Mouse (Mus musculus): ENCODE measurements at regions not wholly inside any gene's neighbourhood (a gene's known extent, or its start where the extent isn't known, plus 50 kb on each side); places are given as distances from the start of the nearest gene placed in this dataset.

- TF ChIP-seq GATA4 (IDR thresholded peaks at IDR 0.05; ENCODE audit: insufficient replicate concordance, low read length), result no peak
These were observed 255.4 kb downstream of the Usp25 start for GRCm38 (mm10) chr16:77268926-77269325.

DNA sequence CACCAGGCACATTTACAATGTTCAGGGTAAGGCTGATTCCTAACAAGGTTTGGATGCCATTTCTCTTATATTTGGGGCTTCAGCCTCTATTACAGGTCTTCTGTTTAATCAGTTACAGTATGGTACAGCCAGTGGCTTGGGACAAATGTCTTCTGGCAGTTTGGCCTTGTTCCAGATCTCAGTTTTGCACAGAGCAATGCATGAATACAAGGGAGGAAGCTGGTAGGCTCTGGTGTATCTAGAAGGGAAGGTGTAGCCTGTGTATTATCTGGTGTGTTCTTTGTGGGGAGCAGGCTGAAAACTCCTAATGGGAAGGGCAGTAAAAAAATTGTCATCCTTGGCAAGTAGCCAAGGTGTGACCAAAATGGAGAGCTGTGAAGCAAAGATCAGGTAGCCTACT, 254.2 kb downstream of the Usp25 start:
- no peak; the same call in 1 of the 2 replicates for TF ChIP-seq GATA4 (IDR thresholded peaks at IDR 0.05; ENCODE audit: insufficient replicate concordance, low read length)

DNA sequence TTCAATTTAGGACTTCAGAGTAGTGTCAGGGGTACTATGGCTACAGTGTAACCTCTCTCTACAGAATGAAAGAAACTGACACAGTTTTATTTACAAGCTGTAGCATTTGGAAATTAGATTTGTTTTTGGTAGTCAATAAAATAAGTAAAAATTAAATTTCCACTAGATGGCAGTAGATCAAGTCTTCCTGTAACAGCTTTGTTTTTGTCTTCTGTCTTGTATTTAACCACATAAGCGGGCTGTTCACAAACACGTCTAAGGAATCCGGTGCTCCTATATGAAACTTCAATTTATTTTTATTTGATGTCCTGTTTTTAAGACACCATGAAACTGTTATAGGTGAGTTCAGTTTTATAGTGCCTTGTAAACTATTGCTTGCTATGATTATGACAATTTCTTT, 238.8 kb downstream of the Usp25 start:
- TF ChIP-seq GATA4 (IDR thresholded peaks at IDR 0.05; ENCODE audit: insufficient replicate concordance, low read length), result no peak

DNA sequence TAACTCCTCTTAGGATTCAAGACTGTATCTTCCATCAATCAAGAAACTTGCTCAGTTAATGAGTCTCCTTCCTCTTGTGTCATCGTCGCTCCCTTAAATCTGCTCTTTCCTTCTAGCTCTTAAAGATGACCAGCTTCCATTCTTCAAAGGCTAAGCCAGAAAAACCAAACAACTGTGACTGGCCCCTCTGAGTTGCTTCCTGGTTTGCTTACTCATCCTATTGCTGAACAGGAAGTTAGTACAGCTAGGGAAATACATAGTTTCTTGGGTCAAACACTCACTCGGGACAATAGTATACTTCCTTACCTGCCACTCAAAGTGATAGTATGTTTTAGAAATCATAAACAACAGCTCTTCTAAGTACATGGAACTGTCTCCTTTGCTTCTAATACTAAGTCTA, 237.9 kb downstream of the Usp25 start:
- no peak for TF ChIP-seq GATA4 (IDR thresholded peaks at IDR 0.05; ENCODE audit: insufficient replicate concordance, low read length)

GRCm38 (mm10) chr16:77240876-77241275, 227.4 kb downstream of the Usp25 start:
- no peak for TF ChIP-seq GATA4 (IDR thresholded peaks at IDR 0.05; ENCODE audit: insufficient replicate concordance, low read length)

GRCm38 (mm10) chr16:77239176-77239790, 225.8 kb downstream of the Usp25 start:
- TF ChIP-seq GATA4 (IDR thresholded peaks at IDR 0.05; ENCODE audit: insufficient replicate concordance, low read length), result no peak

DNA sequence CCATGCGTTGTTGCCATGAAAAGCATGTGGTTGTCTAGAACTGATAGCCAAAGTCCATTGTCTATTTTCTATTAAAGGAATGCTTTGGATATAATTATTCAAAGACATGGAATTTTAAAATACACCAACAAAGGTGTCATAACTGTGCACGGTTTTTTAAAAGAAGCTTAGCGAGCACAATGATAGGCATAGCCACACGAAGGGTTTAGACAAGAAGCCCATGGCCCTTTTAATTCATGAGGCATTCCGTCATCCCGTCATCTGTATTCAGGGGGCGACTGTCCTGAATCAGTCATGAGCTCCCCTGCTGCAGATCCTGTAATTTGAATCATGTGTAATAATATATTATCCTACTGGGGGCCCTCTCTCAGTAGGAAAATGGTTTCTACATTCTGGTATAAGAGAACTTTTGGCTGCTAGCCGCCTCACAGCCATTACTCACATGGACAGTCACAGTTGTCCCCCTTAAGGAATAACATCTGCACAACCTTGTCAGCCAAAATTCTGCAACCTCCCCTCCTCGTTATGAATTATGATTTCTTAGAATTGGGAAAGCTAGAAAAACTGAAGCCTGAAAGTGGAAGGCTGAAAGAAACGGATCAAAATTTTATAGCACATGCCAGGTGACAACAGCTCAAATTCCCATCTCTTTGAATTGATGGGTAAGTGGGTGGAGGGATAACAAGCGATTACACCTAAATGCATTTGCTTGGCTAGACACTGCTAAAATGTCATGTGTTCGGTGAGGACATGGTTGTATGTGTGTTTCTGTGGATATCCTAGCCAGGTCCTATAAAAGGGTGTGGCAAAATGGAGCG, 225.1 kb downstream of the Usp25 start:
- TF ChIP-seq GATA4 (IDR thresholded peaks at IDR 0.05; ENCODE audit: insufficient replicate concordance, low read length), result no peak

DNA sequence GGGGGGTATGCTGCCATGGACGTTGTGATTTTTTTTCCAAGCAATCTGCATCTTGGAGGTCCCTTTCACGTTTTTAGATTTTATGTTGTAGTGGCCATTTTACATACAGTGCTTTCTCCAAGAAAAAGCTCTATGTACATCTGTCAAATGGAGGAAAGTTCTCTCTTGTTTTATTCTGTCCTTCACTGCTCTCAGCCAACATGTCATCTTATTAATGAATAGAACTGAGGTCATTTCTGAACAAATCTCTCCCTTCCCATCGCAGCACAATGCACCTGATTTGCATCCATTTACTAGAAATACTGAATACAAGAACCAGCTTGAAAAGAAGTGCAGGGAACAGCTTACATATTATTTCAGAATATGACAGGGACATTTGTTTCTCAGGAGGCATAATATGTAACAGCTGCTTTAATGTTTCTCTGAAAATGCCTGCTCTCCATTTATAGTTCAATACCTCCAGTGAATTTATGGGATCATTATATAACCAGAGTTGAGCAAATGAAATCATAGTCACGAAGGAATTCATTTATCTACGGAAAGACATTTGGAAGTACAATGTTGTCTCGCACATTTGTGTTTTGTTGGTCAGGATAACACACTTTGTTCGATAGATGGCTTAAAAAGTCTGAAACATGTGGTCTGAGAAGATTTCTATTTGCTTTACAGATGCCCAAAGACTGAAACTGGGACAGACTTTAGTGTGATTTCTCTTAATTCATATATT, 224.3 kb downstream of the Usp25 start:
- TF ChIP-seq GATA4 (IDR thresholded peaks at IDR 0.05; ENCODE audit: insufficient replicate concordance, low read length), result no peak

DNA sequence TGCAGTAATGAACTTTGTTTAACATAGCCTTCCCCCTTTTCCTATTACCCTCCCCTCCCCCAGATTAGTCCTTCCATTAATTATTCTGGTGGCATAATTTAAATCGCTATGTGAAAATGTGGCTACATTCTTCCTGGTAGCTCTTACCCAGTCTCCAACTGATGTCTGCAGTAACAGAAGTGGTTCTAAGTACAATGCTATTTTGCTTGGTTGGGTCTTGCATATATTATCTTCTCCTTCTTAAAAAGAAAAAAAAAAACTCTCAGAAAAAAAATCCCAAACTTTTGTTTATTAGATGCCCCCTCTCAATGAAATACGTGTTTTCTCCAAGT, 223.7 kb downstream of the Usp25 start:
- no peak for TF ChIP-seq GATA4 (IDR thresholded peaks at IDR 0.05; ENCODE audit: insufficient replicate concordance, low read length)

DNA sequence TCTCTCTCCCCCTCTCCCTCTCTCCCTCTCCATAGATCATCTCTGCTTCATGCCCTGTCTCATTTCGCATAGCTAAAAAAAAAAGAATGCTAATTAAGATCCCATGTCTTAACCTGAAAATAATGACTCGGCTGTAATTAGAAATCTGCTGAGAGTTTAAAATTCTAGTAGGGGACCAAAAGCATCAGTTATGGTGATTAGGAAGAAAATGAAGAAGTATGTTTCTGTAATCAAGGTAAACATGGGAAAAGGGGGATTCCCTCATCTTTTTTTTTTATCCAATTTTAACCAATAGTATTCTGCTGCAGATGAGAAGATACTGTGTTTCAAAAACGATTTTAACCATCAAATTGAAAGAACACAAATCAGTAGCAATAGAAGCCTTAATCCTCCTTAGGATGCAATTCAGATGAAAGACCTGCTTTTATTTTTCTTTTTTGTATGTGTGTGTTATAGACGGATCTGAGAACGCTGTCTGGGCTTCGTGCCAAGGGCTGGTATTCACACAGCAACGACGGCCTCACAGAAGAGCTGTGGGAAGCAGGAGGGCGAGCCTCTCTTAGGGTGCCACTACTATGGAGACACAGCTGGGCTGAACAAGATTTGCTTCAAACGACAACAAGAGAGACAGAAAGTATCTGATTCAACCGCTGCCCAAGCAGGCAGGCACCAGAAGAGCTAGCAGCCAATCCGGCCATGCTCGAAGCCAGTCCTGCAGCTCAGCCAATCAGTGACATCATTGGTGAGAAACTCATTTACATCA, 223.2 kb downstream of the Usp25 start:
- TF ChIP-seq GATA4 (IDR thresholded peaks at IDR 0.05; ENCODE audit: insufficient replicate concordance, low read length), result no peak

- TF ChIP-seq GATA4 (IDR thresholded peaks at IDR 0.05; ENCODE audit: insufficient replicate concordance, low read length), result no peak
These were observed 222.5 kb downstream of the Usp25 start for GRCm38 (mm10) chr16:77236021-77236420.

- TF ChIP-seq GATA4 (IDR thresholded peaks at IDR 0.05; ENCODE audit: insufficient replicate concordance, low read length), result no peak
These were observed 221.9 kb downstream of the Usp25 start for GRCm38 (mm10) chr16:77235449-77235848.

All from liver, adult (tissue).